Mouse (Mus musculus): ENCODE data around the gene Ptpn7.

DNA sequence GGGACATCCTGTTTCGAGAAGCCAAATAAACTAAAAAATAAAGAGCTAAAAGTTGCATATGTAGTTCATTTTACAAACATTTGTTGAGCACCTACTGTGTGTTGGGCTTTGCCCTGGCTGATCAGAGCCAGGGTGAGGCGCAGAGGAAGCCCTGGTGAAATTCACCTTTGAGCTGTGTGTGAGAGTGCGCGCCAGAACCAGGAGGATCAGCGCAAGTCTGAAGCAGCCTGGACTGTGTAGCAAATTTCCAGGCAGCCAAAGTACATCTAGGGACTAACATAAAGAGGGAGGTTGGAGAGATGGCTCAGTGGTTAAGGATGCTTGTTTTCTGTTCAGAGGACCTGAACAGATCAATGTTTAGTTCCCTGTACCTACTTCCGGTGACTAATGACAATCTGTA is 40.8 kb downstream of the Ptpn7 start:
- no peak for TF ChIP-seq CTCF (IDR thresholded peaks at IDR 0.05; ENCODE audit: borderline replicate concordance, insufficient read depth, low read depth, low read length)
- TF ChIP-seq POLR2A (IDR thresholded peaks at IDR 0.05; ENCODE audit: borderline replicate concordance, insufficient read depth, low read length) = no peak
